Mouse (Mus musculus): ENCODE measurements around the gene Acvr1c.

The Acvr1c gene

DNA sequence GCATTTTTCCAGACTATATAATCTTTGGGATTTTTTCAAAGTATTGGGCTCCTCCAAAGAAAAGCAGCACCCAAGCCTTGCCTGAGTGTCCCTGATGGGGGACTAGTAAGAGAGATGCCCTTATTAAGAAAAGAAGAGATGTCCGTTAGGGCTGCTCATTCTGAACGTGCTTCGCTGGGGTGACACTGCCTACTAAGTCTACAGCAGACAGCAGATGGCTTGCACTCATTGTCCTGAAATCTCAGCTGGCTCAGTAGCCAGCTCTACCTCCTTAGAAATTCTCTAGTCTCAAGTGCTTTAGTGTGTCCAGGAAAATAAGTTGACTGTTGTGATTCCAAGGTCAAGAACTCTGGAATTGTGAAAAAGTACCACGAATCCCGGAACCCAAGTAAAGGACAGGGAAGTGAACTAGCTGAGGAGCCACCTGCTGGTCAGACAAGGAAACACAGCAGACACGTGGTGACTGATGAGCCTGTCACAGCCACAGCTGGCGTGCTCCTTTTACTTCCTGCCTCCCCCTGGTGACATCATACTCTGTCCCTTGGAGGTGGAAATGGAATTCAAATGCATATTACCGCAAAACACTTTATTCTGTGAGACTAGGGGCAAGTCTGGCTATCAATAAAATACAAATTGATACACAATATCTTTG, 75.3 kb downstream of the Acvr1c start:
- DNase-seq = peak; percentile 39

DNA sequence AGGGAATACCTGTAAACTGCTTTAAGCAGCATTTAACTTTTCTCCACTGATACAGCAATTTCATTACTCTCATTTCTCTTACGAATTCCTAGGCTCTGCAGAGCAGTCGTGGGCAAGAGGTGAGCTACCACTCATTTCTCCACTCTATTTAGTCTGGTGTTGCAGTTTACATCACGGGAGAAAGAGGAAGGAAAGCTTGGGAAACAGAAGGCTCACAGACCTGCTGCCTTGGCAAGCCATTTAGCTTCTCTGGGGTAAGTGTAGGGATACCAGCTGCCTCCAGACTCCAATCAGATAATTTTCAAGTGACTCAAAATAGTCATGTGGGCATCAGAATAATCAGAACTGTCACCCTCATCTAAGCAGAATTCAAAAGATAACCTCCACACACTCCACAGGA, 76.6 kb downstream of the Acvr1c start:
- no peak for DNase-seq

GRCm38 (mm10) chr2:58279163-58279562, 78.5 kb downstream of the Acvr1c start:
- DNase-seq = no peak

DNA sequence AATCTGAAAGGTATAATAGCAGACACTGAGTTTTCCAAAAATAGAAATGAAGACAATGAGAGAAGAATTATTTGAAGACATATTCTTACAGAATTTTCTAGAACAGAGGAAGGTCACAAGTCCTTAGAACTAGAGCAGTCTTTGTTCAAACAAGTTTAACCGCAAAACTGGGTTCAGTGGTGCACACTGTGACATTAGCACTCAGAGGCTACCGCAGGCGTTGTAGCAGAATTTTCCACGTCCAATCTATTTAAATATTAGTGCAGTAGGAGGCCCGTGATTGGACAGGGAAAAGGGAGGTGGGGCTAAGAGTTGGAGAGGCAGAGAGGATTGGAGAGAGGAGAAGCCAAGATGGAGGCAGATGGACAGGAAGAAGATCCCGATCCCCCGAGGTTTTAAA, 81.2 kb downstream of the Acvr1c start:
- no peak for DNase-seq

GRCm38 (mm10) chr2:58240639-58241038, 117.1 kb downstream of the Acvr1c start:
- DNase-seq = peak; percentile 60

GRCm38 (mm10) chr2:58237487-58237886, 120.2 kb downstream of the Acvr1c start:
- DNase-seq = no peak
